Mouse (Mus musculus): ENCODE measurements around the gene Grk6. TPM values are rescaled to one million over a fixed set of nuclear protein-coding genes. Genes with fewer than 3 reads are reported as not detected.

The Grk6 gene
- total RNA-seq (2021) = 10 to 100 TPM; 76.4 to 79.2 TPM
- long read RNA-seq, transcript Grk6-201 (16 exons, 2,994 nt) = minor isoform, 31 of 92 reads
- long read RNA-seq, transcript Grk6-202 (16 exons, 2,169 nt) = minor isoform, 5 of 92 reads
- long read RNA-seq, transcript Grk6-203 (16 exons, 1,997 nt) = major isoform, 39 of 92 reads
- long read RNA-seq, partial matches to known transcripts = 6 of 92 reads
- long read RNA-seq, other reads (novel, unspliced or antisense) = 10 of 92 reads

DNA sequence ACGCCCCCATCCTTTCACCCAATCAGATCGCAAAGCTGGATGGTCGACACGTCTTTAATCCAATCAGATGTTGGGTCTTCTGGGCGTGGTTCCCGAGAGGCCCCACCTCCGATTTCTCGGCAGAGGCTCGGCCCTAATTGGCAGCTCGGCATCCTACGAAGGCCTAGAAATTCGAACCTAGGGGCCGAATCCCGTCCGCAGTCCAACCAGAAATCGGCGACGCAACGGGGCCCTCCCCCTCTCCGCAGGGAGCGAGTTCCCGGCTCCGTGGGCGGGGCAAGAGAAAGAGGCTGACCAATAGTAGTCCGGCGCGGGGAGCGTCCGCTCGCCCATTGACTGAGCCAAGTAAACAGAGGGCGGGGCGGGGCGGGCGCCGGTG is at the start of gene Grk6:
Gene Grk6 (plus strand): TSS at position 136 of the 379 bp plus-strand sequence.
- peak; percentile 99 for DNase-seq (ENCODE audit: low spot score in 2 of 2)

DNA sequence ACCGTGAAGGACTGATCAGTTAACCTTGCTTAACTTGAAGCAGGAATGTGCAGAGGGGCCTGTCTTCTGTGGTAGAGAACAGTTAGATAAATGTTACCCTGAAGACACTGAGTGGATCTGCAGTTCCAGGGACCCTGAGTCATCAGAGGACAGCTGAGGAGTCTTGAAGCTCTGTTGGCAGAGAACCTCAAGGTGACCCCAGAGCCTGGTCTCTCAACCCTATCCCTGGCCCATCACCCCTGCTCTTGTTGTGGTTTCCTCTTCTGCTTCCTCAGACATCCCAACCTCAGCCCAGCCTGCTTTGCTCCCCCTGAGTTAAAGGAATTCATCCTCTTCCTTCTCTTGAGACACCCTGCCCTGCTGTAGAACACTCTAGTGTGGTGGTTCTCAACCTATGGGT is 46.8 kb upstream of the Grk6 start, which contains the start of gene Slc34a1:
Gene Slc34a1 (plus strand): TSS at position 100 of the 400 bp plus-strand sequence.
- no peak for DNase-seq (ENCODE audit: low spot score in 2 of 2)

DNA sequence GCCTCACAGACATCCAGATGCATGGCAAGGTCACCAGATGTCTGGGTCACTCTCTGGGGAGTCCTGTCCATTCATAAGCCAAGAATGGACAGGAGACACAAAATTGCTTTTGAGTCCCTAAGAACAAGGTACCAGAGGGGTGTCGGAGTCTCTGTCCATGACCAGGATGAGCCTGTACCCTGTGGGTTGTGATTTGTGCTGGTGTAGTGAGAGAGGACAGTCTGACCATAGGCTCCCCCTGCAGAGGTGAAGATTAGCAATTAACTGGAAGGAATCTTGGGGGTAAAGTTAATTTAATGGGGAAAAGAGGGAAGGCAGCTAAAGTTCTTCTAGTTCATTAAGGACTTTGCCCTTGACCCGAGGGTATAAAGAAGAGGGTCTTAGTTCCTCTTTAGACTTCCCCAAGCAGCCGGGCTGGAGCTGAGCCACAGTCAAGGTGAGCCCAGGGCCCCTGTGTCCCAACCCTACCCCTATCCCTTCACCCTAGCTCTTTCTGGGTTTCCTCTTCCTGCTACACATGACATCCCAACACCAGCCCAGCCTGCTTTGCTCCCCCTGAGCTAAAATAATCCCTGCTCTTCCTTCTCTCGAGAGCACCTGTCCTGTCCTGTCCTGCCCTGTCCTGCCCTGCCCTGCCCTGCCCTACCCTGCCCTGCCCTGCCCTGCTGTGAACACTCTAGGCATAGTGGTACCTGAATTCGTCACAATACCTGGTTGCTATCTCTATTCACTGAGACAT is 45.4 kb upstream of the Grk6 start:
- no peak for DNase-seq (ENCODE audit: low spot score in 2 of 2)

DNA sequence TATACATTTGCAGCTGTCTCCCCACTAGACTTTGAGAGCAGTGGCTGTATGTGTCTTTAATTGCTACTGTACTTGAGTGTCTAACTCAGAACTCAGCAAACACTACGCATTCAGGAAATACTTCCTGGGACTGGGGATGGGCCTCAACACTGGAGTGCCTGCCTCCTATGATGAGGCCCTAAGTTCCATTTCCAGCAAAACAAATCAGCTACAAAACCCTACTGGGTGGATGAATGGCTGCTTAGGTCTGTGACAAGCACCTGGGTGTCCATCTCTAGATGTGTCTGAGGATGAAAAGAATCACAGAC is 44.9 kb upstream of the Grk6 start:
- no peak for DNase-seq (ENCODE audit: low spot score in 2 of 2)

DNA sequence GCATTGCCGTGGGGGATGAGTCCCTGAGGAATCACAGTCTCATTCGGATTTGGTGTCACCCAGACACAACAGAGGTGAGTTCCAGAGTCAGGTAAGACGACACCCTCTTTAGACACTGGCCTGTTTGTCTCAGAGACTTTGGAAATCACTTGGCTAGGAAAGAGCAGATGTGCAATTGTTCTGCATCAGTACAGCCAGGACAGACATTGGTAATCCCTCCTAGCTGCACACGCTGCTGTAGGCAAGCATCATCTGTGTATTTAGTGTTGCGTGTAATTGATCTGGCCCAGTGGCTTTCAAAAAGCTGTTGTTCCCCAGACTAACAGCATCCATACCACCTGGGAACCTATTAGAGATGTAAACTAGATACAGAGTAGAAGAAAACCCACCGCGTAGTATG is 41.6 kb upstream of the Grk6 start:
- DNase-seq (ENCODE audit: low spot score in 2 of 2) = no peak

DNA sequence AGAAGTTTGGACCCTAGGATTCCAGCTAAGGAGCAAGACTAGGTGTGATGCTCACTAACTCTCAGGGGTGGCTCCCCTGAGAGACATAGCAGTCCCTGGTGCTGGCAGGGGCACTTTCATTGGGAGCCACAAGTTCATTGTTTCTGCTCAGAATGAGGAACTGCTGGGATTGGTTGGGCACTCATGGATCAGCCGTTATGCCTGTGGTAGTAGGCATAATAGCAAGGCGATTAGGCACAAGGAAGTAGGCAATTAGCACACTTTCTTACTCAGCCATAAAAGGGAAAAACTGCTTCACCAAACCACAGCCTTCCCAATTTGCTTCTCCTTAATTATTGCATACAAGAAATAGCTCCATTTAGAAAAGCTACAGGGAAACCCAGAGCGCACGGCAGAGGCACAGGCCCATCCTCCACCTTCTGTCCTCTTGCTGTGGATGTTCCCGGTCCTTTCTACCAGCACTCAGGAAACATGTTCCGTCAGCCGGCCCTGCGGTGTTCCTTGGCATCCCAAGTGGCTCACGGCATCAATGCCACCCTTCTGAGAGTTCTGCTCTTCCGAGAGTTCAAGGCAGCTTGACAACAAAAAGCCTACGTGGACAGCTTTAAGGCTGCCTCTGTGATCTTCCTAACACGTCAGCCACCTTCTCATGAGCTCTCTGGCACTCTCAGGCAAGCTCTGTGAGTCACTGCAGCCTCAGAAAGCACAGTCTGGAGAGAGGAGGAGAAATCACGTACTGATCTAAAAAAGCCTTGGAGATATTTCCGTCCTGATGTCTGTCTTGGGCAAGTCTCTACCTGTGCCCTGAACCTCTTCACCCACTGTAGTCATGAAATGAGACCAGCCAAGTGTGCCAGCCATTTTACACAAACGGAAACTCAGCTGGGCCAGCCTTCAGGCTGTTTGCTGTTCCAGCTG is 40.7 kb upstream of the Grk6 start:
- DNase-seq (ENCODE audit: low spot score in 2 of 2) = peak in 1 of 2 experiments; percentile 15

DNA sequence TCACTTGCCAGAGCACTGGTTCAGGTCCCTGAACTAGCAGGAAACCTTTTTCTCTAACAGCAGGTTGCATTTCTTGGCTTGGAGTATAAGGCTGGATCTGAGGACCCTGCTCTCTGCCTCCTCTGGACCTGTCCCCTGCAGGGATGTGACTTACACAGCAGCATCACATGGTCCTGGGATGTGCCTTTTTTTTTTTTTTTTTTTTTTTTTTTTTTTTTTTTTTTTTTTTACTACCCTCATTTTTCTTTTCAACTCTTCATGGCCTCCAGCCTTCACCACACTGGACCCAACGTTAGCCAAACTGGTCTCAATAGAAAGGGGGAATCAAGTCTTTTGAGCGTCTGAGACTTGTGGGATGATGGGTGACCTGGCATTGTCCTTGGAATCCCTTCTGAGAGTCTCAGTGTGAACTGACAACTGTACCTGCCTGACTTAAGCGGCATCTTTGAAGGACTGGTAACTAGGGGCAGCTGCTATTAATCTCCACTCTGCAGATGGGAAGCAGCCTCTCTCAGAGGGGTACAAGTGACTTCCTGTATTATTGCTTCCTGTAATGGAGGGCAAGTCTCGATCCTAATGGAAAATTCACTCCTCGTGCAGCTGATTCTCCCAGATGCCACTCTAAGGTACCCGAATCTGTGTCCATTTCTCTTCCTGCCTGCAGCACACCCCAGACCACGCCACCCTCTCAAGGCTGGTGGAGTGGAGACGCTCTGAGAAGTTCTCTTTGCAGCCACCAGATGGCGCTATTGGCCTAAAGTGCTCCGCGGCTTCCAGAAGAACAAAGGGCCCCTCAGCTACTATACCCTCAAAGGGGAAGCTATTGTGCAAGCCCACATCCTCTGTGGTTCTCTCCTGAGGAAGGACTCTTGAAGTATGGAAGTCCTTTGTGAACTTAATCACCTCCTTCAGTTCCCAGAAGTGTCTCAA is 39.8 kb upstream of the Grk6 start:
- peak; percentile 85 to 90 for DNase-seq (ENCODE audit: low spot score in 2 of 2)

DNA sequence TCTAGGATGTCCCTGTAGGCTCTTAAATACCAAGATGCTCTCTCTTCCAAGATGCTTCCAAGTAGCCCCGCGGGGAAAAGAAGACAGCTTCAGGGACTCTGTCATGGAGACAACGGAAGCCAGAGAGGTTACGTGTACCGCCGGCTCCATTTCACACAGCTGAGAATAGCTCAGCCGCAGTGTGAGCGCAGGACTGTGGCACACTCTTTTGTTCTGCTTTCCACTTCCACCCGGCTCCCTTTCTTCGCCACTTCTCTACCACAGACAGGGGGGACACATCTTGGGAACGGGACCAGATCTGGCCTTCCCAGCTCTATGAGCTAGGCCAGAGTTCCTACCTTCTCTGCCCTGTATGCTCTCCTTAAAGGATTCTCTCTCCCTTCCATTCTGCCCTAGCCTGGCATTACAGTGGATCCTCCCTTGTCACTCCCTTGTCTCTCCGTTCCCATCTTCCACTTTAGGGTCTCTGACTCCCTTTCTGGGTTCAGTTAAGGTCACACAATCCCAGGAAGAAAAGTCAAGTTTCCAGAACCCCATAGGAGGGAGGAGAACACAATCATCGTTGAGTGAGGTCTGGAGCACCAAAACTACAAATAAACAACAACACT is 39.0 kb upstream of the Grk6 start:
- DNase-seq (ENCODE audit: low spot score in 2 of 2) = peak in 1 of 2 experiments; percentile 13

DNA sequence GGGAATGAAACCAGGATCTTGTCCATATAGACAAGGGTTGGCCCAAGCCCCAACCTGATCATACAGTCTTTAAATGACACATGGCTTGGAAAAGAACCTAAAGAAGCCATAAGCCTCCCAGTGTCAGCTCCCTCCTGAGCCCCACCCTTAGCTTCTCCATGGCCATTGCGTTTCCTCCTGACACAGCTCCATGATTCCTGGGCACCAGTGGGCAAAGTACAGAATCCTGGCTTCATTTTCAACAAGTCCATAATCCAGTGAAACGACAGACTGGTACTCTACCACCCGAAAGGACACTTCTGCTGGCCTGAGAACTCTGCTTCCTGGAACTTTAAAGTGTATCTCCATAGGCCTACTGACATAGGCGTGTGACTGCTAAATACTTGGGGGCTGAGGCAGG is 37.5 kb upstream of the Grk6 start:
- DNase-seq (ENCODE audit: low spot score in 2 of 2) = no peak

DNA sequence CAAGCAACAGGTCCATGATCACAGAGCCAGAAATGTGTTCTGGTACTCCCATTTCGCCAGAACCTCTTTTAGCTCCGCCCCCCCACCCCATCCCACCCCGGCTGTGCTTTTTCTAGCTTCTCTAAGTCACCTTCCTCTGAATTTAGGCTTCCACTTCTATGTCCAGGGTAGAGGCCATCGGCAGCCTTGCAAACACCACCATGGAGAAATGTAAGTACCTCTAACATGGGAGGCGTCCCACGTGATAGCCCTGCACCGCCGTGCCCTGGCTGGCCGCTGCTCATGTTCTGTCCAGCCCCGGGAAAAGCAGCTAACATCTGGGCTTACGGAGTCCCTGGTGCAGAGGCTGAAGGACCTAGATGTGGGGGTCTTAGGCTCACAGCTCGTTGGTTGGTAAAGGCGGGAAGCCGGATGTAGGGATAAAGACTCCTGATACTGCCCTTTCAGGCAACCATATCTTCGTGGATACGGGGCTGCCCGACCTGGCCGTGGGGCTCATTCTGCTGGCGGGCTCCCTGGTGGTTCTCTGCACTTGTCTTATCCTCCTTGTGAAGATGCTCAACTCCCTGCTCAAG is 36.2 kb upstream of the Grk6 start:
- no peak for DNase-seq (ENCODE audit: low spot score in 2 of 2)

DNA sequence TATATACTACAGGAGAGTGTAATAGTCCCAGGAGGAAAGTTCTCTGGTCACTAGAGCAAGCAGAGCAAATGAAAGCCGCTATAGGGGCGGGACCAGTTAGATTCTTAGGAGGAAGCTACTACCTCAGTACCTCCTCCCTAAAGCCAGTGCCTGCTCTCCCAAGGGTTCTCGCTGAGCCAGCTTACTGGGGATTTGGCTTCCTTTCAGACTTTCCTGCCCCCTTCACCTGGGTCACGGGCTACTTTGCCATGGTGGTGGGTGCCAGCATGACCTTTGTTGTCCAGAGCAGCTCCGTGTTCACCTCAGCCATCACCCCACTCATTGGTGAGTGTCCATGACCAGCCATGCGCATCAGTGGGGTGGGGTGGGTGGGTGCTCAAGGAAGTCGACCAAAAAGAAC is 33.0 kb upstream of the Grk6 start:
- DNase-seq (ENCODE audit: low spot score in 2 of 2) = no peak

DNA sequence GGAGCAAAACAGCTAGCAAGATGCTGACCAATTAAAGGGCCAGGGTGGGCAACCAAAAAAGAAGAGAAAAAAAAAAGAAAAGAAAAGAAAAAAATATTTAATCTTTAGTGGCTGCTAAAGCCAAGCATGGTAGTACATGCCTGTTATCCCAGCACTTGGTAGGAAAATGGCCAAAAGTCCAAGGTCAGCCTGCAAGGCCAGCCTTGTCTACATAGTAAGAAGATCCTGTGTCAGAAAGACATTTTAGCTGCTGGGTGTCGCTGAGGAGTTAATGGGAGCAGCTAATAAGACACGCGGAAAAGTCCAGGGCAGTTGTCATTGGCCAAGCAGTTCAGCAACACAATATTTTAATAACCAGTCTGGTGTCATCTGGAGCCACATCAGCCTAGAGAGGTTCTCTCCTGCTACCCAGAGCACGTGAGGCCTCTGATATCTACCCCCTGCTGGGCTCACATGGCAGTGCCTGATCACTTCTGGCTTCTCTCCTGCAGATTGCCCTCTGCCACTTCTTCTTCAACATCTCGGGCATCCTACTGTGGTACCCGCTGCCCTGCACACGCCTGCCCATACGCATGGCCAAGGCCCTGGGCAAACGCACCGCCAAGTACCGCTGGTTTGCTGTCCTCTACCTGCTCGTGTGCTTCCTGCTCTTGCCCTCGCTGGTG is 32.1 kb upstream of the Grk6 start:
- no peak for DNase-seq (ENCODE audit: low spot score in 2 of 2)

DNA sequence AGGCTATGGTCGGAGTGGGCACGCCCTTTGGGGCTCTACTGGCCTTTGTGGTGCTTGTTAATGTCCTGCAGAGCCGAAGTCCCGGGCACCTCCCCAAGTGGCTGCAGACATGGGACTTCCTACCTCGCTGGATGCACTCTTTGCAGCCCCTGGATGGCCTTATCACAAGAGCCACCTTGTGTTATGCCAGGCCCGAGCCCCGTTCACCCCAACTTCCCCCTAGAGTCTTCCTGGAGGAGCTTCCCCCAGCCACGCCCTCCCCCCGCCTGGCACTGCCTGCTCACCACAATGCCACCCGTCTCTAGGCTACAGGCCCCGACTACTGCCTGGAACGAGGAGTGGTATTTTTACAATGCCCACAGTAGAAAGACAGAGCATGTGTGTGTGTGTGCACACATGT is 31.5 kb upstream of the Grk6 start:
- no peak for DNase-seq (ENCODE audit: low spot score in 2 of 2)

DNA sequence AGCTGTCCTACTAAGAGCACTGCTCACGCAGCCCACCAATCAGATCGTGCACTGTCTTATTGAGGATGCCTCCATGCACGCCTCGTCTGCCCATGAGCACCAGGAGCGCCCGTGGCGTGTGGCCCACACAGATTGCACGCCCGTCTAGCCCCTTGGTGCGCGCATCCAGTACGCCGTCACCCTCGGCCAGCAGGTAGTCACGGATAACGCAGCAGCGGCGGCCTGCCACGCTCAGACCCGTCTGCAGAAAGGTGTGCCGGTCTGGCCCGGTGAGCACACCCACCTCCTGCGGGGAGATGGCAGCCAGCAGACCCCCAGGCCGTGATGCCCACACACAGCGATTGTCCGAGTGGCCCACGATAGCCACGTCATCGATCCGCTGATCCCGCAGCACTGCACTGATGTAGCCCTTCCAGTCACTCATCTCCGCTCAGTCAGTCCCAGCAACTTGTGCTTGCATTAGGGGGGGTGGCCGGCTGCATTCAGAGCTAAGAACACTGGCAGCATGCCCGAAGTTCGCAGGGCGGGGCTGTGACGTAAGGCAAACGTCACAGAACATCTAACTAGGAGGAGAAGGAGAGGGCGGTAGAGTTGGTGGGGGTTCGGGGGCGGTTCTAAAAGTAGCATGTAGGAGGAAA is 30.0 kb upstream of the Grk6 start, which contains the start of gene Pfn3:
Gene Pfn3 (minus strand): TSS at position 490 of the 638 bp plus-strand sequence.
- DNase-seq (ENCODE audit: low spot score in 2 of 2) = peak; percentile 63 to 68

DNA sequence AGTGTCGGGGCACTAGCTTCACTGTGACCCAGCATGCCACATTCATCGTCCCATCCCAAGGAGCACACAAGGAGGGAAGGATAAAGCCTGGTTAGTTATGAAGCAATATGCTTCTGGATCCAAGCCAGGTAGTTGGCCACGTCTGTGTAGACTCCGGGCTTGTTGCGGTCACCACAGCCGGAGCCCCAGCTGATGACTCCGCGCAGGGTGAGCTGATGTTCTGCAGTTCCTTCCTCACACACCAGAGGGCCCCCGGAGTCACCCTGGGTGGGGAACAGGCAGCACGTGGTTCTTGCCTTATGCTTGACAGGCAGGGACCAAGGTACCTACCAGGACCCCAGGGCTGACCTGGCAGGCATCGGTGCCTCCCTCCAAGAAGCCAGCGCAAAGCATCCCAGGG is 26.9 kb upstream of the Grk6 start:
- peak; percentile 90 to 91 for DNase-seq (ENCODE audit: low spot score in 2 of 2)

DNA sequence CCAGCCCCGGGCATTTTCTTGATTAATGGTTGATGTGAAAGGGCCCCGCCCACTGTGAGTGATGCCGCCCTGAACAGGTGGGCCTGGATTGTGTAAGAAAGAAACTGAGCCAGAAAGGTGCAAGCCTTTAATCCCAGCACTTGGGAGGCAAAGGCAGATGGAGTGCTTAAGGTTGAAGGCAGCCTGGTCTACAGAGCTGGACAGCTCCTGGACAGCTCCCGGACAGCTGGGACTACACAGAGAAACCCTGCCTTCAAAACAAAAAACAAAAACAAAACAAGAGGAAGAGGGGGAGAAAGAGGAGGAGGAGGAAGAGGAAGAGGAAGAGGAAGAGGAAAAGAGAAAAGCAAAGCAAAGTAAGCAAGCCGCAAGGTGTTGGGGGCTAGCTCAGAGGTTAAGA is 25.7 kb upstream of the Grk6 start:
- no peak for DNase-seq (ENCODE audit: low spot score in 2 of 2)

DNA sequence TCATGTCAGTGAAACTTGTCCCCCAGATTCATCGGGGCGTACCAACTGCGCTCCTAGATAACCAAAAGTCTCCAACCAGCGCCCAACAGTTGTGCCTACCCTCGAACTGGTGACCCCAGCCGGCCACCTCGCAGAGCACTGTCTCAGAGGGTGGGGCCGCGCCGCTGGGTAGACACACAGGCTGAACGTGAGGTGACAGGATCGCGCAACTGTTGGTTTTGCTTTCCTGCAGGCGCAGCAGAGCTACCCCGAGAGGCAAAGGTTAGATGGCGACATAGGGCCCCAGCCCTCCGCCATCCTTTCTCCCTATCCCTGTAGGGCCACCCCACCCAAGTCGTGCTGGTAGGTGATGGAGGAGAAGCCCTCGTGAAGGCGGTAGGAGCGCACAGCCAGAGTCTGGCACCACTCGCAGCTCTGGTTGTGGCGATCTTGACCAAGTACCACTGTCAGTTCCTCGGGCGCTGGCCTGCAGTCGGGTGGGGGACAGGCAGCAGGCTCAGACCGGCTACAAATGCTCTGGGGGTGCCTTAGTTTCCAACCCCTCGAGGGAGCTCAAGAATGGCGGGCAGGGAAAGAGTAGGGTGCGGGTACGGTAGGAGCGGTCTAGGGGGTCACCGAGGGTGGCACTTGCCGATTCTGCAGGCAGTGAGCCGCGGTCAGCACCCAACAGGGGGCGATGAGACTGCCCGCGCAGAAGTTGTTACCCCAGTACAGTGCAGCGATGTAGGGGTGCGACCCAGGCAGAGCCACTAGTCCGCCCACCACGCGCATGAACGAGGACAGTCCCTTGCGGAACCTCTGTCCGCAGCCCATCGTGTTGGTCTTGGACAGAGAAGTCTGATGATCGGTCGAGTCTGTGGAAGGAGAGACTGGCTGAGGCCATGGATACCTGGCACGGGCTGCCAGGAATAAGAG is 24.6 kb upstream of the Grk6 start:
- DNase-seq (ENCODE audit: low spot score in 2 of 2) = peak in 1 of 2 experiments; percentile 32
